ENCODE assay signal across 8 mouse cellular contexts in the genomic region with DNA sequence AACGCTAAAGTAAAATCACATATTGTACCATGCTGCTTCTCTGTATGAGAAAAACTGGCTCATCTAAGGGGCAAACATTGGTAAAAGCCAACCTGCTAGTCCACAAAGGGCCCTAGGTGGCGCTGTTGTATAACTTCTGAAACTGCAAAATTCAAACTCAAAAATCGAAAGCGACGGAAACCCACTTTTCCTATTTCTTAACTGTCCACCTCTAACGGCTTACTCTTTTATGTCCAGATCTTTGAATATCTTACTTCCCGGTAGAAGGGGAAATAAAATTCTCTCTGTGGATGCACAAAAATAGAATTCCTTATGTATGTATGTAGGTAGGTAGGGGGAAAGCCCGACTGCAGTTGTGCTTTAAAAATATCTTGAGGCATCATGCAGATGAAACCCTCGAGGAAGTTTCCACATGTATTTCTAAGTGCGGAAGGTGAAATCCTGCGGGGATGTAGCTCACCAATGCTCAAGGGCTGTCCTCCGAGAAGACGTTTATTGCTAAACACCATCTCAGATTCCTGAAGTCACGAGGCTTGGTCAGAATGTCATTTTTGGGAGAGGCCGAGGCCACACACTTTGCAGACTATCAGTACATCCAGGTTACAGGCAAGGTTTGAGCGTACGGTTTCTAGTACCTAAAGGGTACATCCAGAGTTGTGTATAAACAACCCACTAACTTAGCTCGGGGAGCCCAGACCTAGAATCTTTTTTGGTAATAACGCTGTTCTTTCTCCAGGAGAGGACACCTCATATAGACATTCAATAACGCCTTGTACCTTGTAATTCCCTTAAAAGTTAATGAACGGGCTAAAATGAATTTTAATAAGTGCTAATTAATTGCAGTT.
A peak's percentile ranks its signal among the peaks of the same experiment; 100 is the strongest.
DNase-seq lines count a peak whose midpoint lies in the region; ATAC-seq lines count a peak whose summit lies in the region.

No protein-coding gene starts in this region.

- H3K27me3 ChIP-seq in erythroblast, embryonic 14.5 days (ENCODE audit: control insufficient read depth) = no peaks in the 10 kb centered on the region
- H3K27me3 ChIP-seq in megakaryocyte, embryonic 14.5 days (replicated peaks) = no peaks in the 10 kb centered on the region

- H3K4me1 ChIP-seq in erythroblast, embryonic 14.5 days (ENCODE audit: control insufficient read depth) = peaks cover 4% of the 10 kb centered on the region; the same call in 1 of the 2 replicates
- H3K4me1 ChIP-seq in megakaryocyte, embryonic 14.5 days = peaks cover 4% of the 10 kb centered on the region; the same call in 1 of the 2 replicates

- no peak for ATAC-seq in erythroblast, adult 5-6 weeks (replicated peaks; ENCODE audit: low FRiP score, poor library complexity, severe bottlenecking)

- peak; percentile 92 to 93 for DNase-seq in cerebellum, postnatal 14 days
- peak; percentile 82 to 92 for DNase-seq in frontal cortex, postnatal 36 days (ENCODE audit: low spot score in 2 of 2)
- peak; percentile 75 for DNase-seq in induced T-regulatory cell, adult 2 months (ENCODE audit: low read depth)
- peak; percentile 44 to 78 for DNase-seq in left cerebral cortex, adult 8-10 months (ENCODE audit: low spot score in 2 of 2)
- peak; percentile 67 to 70 for DNase-seq in right cerebral cortex, postnatal 36 days (ENCODE audit: low spot score in 2 of 2)

- H3K4me3 ChIP-seq in erythroblast, embryonic 14.5 days (replicated peaks) = peak overlapping the region; percentile 45
- H3K4me3 ChIP-seq in megakaryocyte, embryonic 14.5 days (replicated peaks) = peak overlapping the region; percentile 89

- H3K36me3 ChIP-seq in erythroblast, embryonic 14.5 days (ENCODE audit: control insufficient read depth) = no peaks in the 10 kb centered on the region
- H3K36me3 ChIP-seq in megakaryocyte, embryonic 14.5 days (replicated peaks; ENCODE audit: low read length) = no peaks in the 10 kb centered on the region

- H3K9me3 ChIP-seq in erythroblast, embryonic 14.5 days (ENCODE audit: control insufficient read depth, low read length) = no peaks in the 10 kb centered on the region
- no peaks in the 10 kb centered on the region for H3K9me3 ChIP-seq in megakaryocyte, embryonic 14.5 days
